In genomic region chr5:143370416-143371145, GRCm38 (mm10) we compare ENCODE assay signal across 11 mouse cellular contexts. TPM values are rescaled to one million over a fixed set of nuclear protein-coding genes. Genes with fewer than 3 reads are reported as not detected.
DNase-seq lines count a peak whose midpoint lies in the region; ATAC-seq and TF ChIP-seq lines count a peak whose summit lies in the region.
"Had no signal": no experiment of that assay in that cellular context is flagged by ENCODE, and none has a peak within 500 bp of the region (broad histone marks: within the 10 kb centered on the region; RNA-seq: fewer than 3 reads in every experiment).

No protein-coding gene starts in this region.

- H3K4me2 ChIP-seq in heart, embryonic 11.5 days: no peak overlapping the region
- peak overlapping the region; percentile 46; the same call in 1 of the 2 replicates for H3K4me2 ChIP-seq in embryonic facial prominence, embryonic 14.5 days (ENCODE audit: low read depth, low read length)

- no peak for ATAC-seq in heart, embryonic 11.5 days (replicated peaks; ENCODE audit: insufficient number of reproducible peaks, low FRiP score, low TSS enrichment)
- ATAC-seq in embryonic facial prominence, embryonic 14.5 days (ENCODE audit: low read depth): no peak

- no peaks in the 10 kb centered on the region for H3K9me3 ChIP-seq in heart, embryonic 11.5 days (replicated peaks; ENCODE audit: control insufficient read depth, low read length)
- no peaks in the 10 kb centered on the region; the same call in 1 of the 2 replicates for H3K9me3 ChIP-seq in E14TG2a.4 (ENCODE audit: low read length)
- H3K9me3 ChIP-seq in embryonic facial prominence, embryonic 14.5 days (ENCODE audit: control insufficient read depth, low read length): no peaks in the 10 kb centered on the region
- H3K9me3 ChIP-seq in limb, embryonic 10.5 days (replicated peaks): no peaks in the 10 kb centered on the region

- intact Hi-C loops in heart, postnatal 14 days (cut with DNase I): no loop called here

- H3K27ac ChIP-seq in heart, embryonic 11.5 days (ENCODE audit: low read depth, low read length): no peak overlapping the region
- no peak overlapping the region for H3K27ac ChIP-seq in embryonic facial prominence, embryonic 14.5 days (replicated peaks; ENCODE audit: low read depth, low read length)
- H3K27ac ChIP-seq in limb, embryonic 10.5 days: no peak overlapping the region

- peaks cover 6% of the 10 kb centered on the region for H3K4me1 ChIP-seq in heart, embryonic 11.5 days (ENCODE audit: control insufficient read depth, insufficient read depth, low read length)
- peaks cover 17% of the 10 kb centered on the region for H3K4me1 ChIP-seq in E14TG2a.4 (replicated peaks; ENCODE audit: low read depth, low read length)
- H3K4me1 ChIP-seq in embryonic facial prominence, embryonic 14.5 days (ENCODE audit: control insufficient read depth, insufficient read depth, low read length): 0 out of 2 replicates have a peak, but pooled peaks cover 11% of the 10 kb centered on the region
- peaks cover 19% of the 10 kb centered on the region for H3K4me1 ChIP-seq in limb, embryonic 10.5 days

- no peak for DNase-seq in heart, postnatal 14 days
- DNase-seq in embryonic facial prominence, embryonic 14.5 days (ENCODE audit: low spot score): no peak
- no peak for DNase-seq in limb, embryonic 10.5 days (ENCODE audit: low spot score)
- no peak for DNase-seq in urinary bladder, adult 2 months (ENCODE audit: low spot score)
- no peak for DNase-seq in retina, postnatal 1 day
- DNase-seq in ovary, postnatal 14 days (ENCODE audit: low spot score): no peak

- H3K27me3 ChIP-seq in heart, embryonic 11.5 days (ENCODE audit: control insufficient read depth, insufficient read depth, low read length): peaks cover 86% of the 10 kb centered on the region
- H3K27me3 ChIP-seq in E14TG2a.4 (ENCODE audit: insufficient read depth, low read length): peaks cover 91% of the 10 kb centered on the region
- peaks cover 88% of the 10 kb centered on the region for H3K27me3 ChIP-seq in embryonic facial prominence, embryonic 14.5 days (replicated peaks; ENCODE audit: control insufficient read depth, insufficient read depth, low read length)
- H3K27me3 ChIP-seq in limb, embryonic 10.5 days (ENCODE audit: low read depth, poor library complexity, severe bottlenecking): peaks cover 95% of the 10 kb centered on the region

- H3K36me3 ChIP-seq in heart, embryonic 11.5 days (ENCODE audit: control insufficient read depth, insufficient read depth, low read length): no peaks in the 10 kb centered on the region
- H3K36me3 ChIP-seq in E14TG2a.4 (ENCODE audit: insufficient read depth, low read length): no peaks in the 10 kb centered on the region
- no peaks in the 10 kb centered on the region for H3K36me3 ChIP-seq in embryonic facial prominence, embryonic 14.5 days (ENCODE audit: control insufficient read depth, insufficient read depth, low read length)
- H3K36me3 ChIP-seq in limb, embryonic 10.5 days: no peaks in the 10 kb centered on the region

- peak overlapping the region; percentile 11; the same call in 1 of the 2 replicates for H3K4me3 ChIP-seq in heart, embryonic 11.5 days (ENCODE audit: low read depth, low read length)
- peak overlapping the region; percentile 85 for H3K4me3 ChIP-seq in E14TG2a.4 (replicated peaks; ENCODE audit: low read length)
- peak overlapping the region; percentile 27 for H3K4me3 ChIP-seq in embryonic facial prominence, embryonic 14.5 days (ENCODE audit: low read depth, low read length)
- peak overlapping the region; percentile 40 for H3K4me3 ChIP-seq in limb, embryonic 10.5 days

- no peak for TF ChIP-seq CTCF in E14TG2a.4 (conservative IDR thresholded peaks at IDR 0.05; ENCODE audit: low read length)

- no peak overlapping the region for H3K9ac ChIP-seq in heart, embryonic 11.5 days (ENCODE audit: low read depth, low read length)
- no peak overlapping the region for H3K9ac ChIP-seq in embryonic facial prominence, embryonic 14.5 days (ENCODE audit: low read depth, low read length)

- WGBS in heart, embryonic 11.5 days (ENCODE audit: insufficient replicate concordance): 28% methylated on average over 17 of the region's 17 CpGs
- WGBS in embryonic facial prominence, embryonic 14.5 days: 28% methylated on average over 17 of the region's 17 CpGs
- 28% methylated on average over 17 of the region's 17 CpGs for WGBS in limb, embryonic 10.5 days

RNA-seq across cellular contexts. Expression of gene Grid2ip, which starts 13.4 kb away (rescaled TPM):
- 0.77 and 1.1 TPM in 2 replicates for polyA plus RNA-seq in heart, embryonic 11.5 days (2014; fragmentation: Nextera tagmentation; extraction: Ambion mirVana)
- under 1 TPM in 1 of 2 experiments, not detected in 1; 0.12 TPM for total RNA-seq in heart, postnatal 14 days (2021)
- polyA plus RNA-seq in embryonic facial prominence, embryonic 14.5 days (2014; fragmentation: Nextera tagmentation; extraction: Ambion mirVana): 0.51 and 0.87 TPM in 2 replicates
- polyA plus RNA-seq in limb, embryonic 10.5 days (2016; fragmentation: Nextera tagmentation; extraction: Ambion mirVana): 0.14 and 0.48 TPM in 2 replicates
- polyA plus RNA-seq in urinary bladder, adult 2 months (2012; rRNA removed): 0.44 and 0.46 TPM in 2 replicates
- total RNA-seq: granulocyte monocyte progenitor cell, adult 5-6 weeks; neutrophil, adult 5-6 weeks had no signal
- polyA plus RNA-seq: liver, embryonic 16.5 days had no signal

RNA-seq across cellular contexts. Expression of gene Kdelr2, which starts 33.1 kb away (rescaled TPM):
- polyA plus RNA-seq in heart, embryonic 11.5 days (2014; fragmentation: Nextera tagmentation; extraction: Ambion mirVana): 269 and 291 TPM in 2 replicates
- 10 to 100 TPM; 61.5 to 62.7 TPM for total RNA-seq in heart, postnatal 14 days (2021)
- 477 and 497 TPM in 2 replicates for polyA plus RNA-seq in embryonic facial prominence, embryonic 14.5 days (2014; fragmentation: Nextera tagmentation; extraction: Ambion mirVana)
- polyA plus RNA-seq in limb, embryonic 10.5 days (2016; fragmentation: Nextera tagmentation; extraction: Ambion mirVana): 217 and 246 TPM in 2 replicates
- 104 and 105 TPM in 2 replicates for polyA plus RNA-seq in urinary bladder, adult 2 months (2012; rRNA removed)

RNA-seq across cellular contexts. Expression of gene Zdhhc4, which starts 41.5 kb away (rescaled TPM):
- polyA plus RNA-seq in heart, embryonic 11.5 days (2014; fragmentation: Nextera tagmentation; extraction: Ambion mirVana): 56.6 and 56.9 TPM in 2 replicates
- 10 to 100 TPM; 31.6 to 33.0 TPM for total RNA-seq in heart, postnatal 14 days (2021)
- polyA plus RNA-seq in embryonic facial prominence, embryonic 14.5 days (2014; fragmentation: Nextera tagmentation; extraction: Ambion mirVana): 68.3 and 74.7 TPM in 2 replicates
- 71.9 and 72.5 TPM in 2 replicates for polyA plus RNA-seq in limb, embryonic 10.5 days (2016; fragmentation: Nextera tagmentation; extraction: Ambion mirVana)
- 55.0 and 65.8 TPM in 2 replicates for polyA plus RNA-seq in urinary bladder, adult 2 months (2012; rRNA removed)

RNA-seq across cellular contexts. Expression of gene E130309D02Rik, which starts 55.4 kb away (rescaled TPM):
- 19.9 and 25.4 TPM in 2 replicates for polyA plus RNA-seq in heart, embryonic 11.5 days (2014; fragmentation: Nextera tagmentation; extraction: Ambion mirVana)
- total RNA-seq in heart, postnatal 14 days (2021): 10 to 100 TPM; 15.2 to 16.6 TPM
- 22.6 and 26.1 TPM in 2 replicates for polyA plus RNA-seq in embryonic facial prominence, embryonic 14.5 days (2014; fragmentation: Nextera tagmentation; extraction: Ambion mirVana)
- 67.3 and 79.0 TPM in 2 replicates for polyA plus RNA-seq in limb, embryonic 10.5 days (2016; fragmentation: Nextera tagmentation; extraction: Ambion mirVana)
- 8.4 and 10.6 TPM in 2 replicates for polyA plus RNA-seq in urinary bladder, adult 2 months (2012; rRNA removed)

Comparison
In these comparisons a context has a peak if more than half of its experiments do, and no peak if none do; other contexts are left out.
1. H3K4me3 ChIP-seq: peak in every context shown above with its lines; median percentile 85 in E14TG2a.4; 40 in limb, embryonic 10.5 days; 27 in embryonic facial prominence, embryonic 14.5 days; 11 in heart, embryonic 11.5 days.